Mouse (Mus musculus): ENCODE measurements around the gene Slco2a1. TPM values are rescaled to one million over a fixed set of nuclear protein-coding genes. Genes with fewer than 3 reads are reported as not detected.

The Slco2a1 gene
- polyA plus RNA-seq, 1 experiment: 0.77 TPM

- 6% methylated on average over 3 of the region's 3 CpGs for WGBS
- Histone ChIP-seq H3K27ac (ENCODE audit: control insufficient read depth, insufficient read depth, low read depth, low read length, poor library complexity) (no peak overlapping the region), H3K4me3 (replicated peaks; ENCODE audit: control insufficient read depth, low read depth, low read length) (no peak overlapping the region), H3K4me1 (ENCODE audit: control insufficient read depth, insufficient read depth, low read length) (no peaks in the 10 kb centered on the region)
- TF ChIP-seq CTCF (IDR thresholded peaks at IDR 0.05; ENCODE audit: control insufficient read depth, insufficient read depth, low read length): no peak
- TF ChIP-seq POLR2A (IDR thresholded peaks at IDR 0.05; ENCODE audit: borderline replicate concordance, control insufficient read depth, low read depth, low read length): no peak
Measured at GRCm38 (mm10) chr9:103033381-103033780, 44.9 kb downstream of the Slco2a1 start.

GRCm38 (mm10) chr9:103036971-103037391, 48.5 kb downstream of the Slco2a1 start:
- H3K4me1 ChIP-seq (ENCODE audit: control insufficient read depth, insufficient read depth, low read length): no peaks in the 10 kb centered on the region
- 58% methylated on average over 8 of the region's 8 CpGs for whole genome bisulfite sequencing
- no peak for TF ChIP-seq POLR2A (IDR thresholded peaks at IDR 0.05; ENCODE audit: borderline replicate concordance, control insufficient read depth, low read depth, low read length)
- TF ChIP-seq CTCF (IDR thresholded peaks at IDR 0.05; ENCODE audit: control insufficient read depth, insufficient read depth, low read length): no peak
- no peak overlapping the region for H3K4me3 ChIP-seq (replicated peaks; ENCODE audit: control insufficient read depth, low read depth, low read length)
- no peak overlapping the region for H3K27ac ChIP-seq (ENCODE audit: control insufficient read depth, insufficient read depth, low read depth, low read length, poor library complexity)

GRCm38 (mm10) chr9:103038266-103038665, 49.8 kb downstream of the Slco2a1 start:
- WGBS: 26% methylated on average over 2 of the region's 2 CpGs
- H3K4me3 ChIP-seq (replicated peaks; ENCODE audit: control insufficient read depth, low read depth, low read length): no peak overlapping the region
- no peaks in the 10 kb centered on the region for H3K4me1 ChIP-seq (ENCODE audit: control insufficient read depth, insufficient read depth, low read length)
- no peak for TF ChIP-seq POLR2A (IDR thresholded peaks at IDR 0.05; ENCODE audit: borderline replicate concordance, control insufficient read depth, low read depth, low read length)
- no peak for TF ChIP-seq CTCF (IDR thresholded peaks at IDR 0.05; ENCODE audit: control insufficient read depth, insufficient read depth, low read length)
- no peak overlapping the region for H3K27ac ChIP-seq (ENCODE audit: control insufficient read depth, insufficient read depth, low read depth, low read length, poor library complexity)

GRCm38 (mm10) chr9:103038705-103039104, 50.2 kb downstream of the Slco2a1 start:
- no peaks in the 10 kb centered on the region for H3K4me1 ChIP-seq (ENCODE audit: control insufficient read depth, insufficient read depth, low read length)
- TF ChIP-seq CTCF (IDR thresholded peaks at IDR 0.05; ENCODE audit: control insufficient read depth, insufficient read depth, low read length) (no peak), POLR2A (IDR thresholded peaks at IDR 0.05; ENCODE audit: borderline replicate concordance, control insufficient read depth, low read depth, low read length) (no peak)
- H3K4me3 ChIP-seq (replicated peaks; ENCODE audit: control insufficient read depth, low read depth, low read length): no peak overlapping the region
- no peak overlapping the region for H3K27ac ChIP-seq (ENCODE audit: control insufficient read depth, insufficient read depth, low read depth, low read length, poor library complexity)
- WGBS: 76% methylated on average over 7 of the region's 7 CpGs

- Histone ChIP-seq H3K27ac (ENCODE audit: control insufficient read depth, insufficient read depth, low read depth, low read length, poor library complexity) (no peak overlapping the region), H3K4me3 (replicated peaks; ENCODE audit: control insufficient read depth, low read depth, low read length) (no peak overlapping the region), H3K4me1 (ENCODE audit: control insufficient read depth, insufficient read depth, low read length) (no peaks in the 10 kb centered on the region)
- TF ChIP-seq CTCF (IDR thresholded peaks at IDR 0.05; ENCODE audit: control insufficient read depth, insufficient read depth, low read length): no peak
- TF ChIP-seq POLR2A (IDR thresholded peaks at IDR 0.05; ENCODE audit: borderline replicate concordance, control insufficient read depth, low read depth, low read length): no peak
- WGBS: 73% methylated on average over 2 of the region's 2 CpGs
Measured at GRCm38 (mm10) chr9:103040581-103040980, 52.1 kb downstream of the Slco2a1 start.

- no peaks in the 10 kb centered on the region for H3K4me1 ChIP-seq (ENCODE audit: control insufficient read depth, insufficient read depth, low read length)
- no peak overlapping the region for H3K27ac ChIP-seq (ENCODE audit: control insufficient read depth, insufficient read depth, low read depth, low read length, poor library complexity)
- H3K4me3 ChIP-seq (replicated peaks; ENCODE audit: control insufficient read depth, low read depth, low read length): no peak overlapping the region
- WGBS: 87% methylated on average over 1 of the region's 1 CpGs
- TF ChIP-seq CTCF (IDR thresholded peaks at IDR 0.05; ENCODE audit: control insufficient read depth, insufficient read depth, low read length) (no peak), POLR2A (IDR thresholded peaks at IDR 0.05; ENCODE audit: borderline replicate concordance, control insufficient read depth, low read depth, low read length) (no peak)
Measured at GRCm38 (mm10) chr9:103045406-103045805, 56.9 kb downstream of the Slco2a1 start.

GRCm38 (mm10) chr9:103049049-103049511, 60.6 kb downstream of the Slco2a1 start:
- WGBS: 71% methylated on average over 7 of the region's 7 CpGs
- Histone ChIP-seq H3K4me1 (ENCODE audit: control insufficient read depth, insufficient read depth, low read length) (no peaks in the 10 kb centered on the region), H3K4me3 (replicated peaks; ENCODE audit: control insufficient read depth, low read depth, low read length) (no peak overlapping the region), H3K27ac (ENCODE audit: control insufficient read depth, insufficient read depth, low read depth, low read length, poor library complexity) (no peak overlapping the region)
- TF ChIP-seq CTCF (IDR thresholded peaks at IDR 0.05; ENCODE audit: control insufficient read depth, insufficient read depth, low read length) (no peak), POLR2A (IDR thresholded peaks at IDR 0.05; ENCODE audit: borderline replicate concordance, control insufficient read depth, low read depth, low read length) (no peak)

- TF ChIP-seq CTCF (IDR thresholded peaks at IDR 0.05; ENCODE audit: control insufficient read depth, insufficient read depth, low read length): no peak
- TF ChIP-seq POLR2A (IDR thresholded peaks at IDR 0.05; ENCODE audit: borderline replicate concordance, control insufficient read depth, low read depth, low read length): no peak
- Histone ChIP-seq H3K4me1 (ENCODE audit: control insufficient read depth, insufficient read depth, low read length) (no peaks in the 10 kb centered on the region), H3K4me3 (replicated peaks; ENCODE audit: control insufficient read depth, low read depth, low read length) (no peak overlapping the region), H3K27ac (ENCODE audit: control insufficient read depth, insufficient read depth, low read depth, low read length, poor library complexity) (no peak overlapping the region)
- WGBS: 67% methylated on average over 7 of the region's 7 CpGs
Measured at GRCm38 (mm10) chr9:103053829-103054228, 65.3 kb downstream of the Slco2a1 start.

GRCm38 (mm10) chr9:103055061-103055460, 66.5 kb downstream of the Slco2a1 start:
- H3K27ac ChIP-seq (ENCODE audit: control insufficient read depth, insufficient read depth, low read depth, low read length, poor library complexity): no peak overlapping the region
- no peaks in the 10 kb centered on the region for H3K4me1 ChIP-seq (ENCODE audit: control insufficient read depth, insufficient read depth, low read length)
- no peak overlapping the region for H3K4me3 ChIP-seq (replicated peaks; ENCODE audit: control insufficient read depth, low read depth, low read length)
- WGBS: 70% methylated on average over 11 of the region's 11 CpGs
- TF ChIP-seq POLR2A (IDR thresholded peaks at IDR 0.05; ENCODE audit: borderline replicate concordance, control insufficient read depth, low read depth, low read length): no peak
- no peak for TF ChIP-seq CTCF (IDR thresholded peaks at IDR 0.05; ENCODE audit: control insufficient read depth, insufficient read depth, low read length)

All from bone marrow, adult 2 months (tissue).